Mouse (Mus musculus): ENCODE results near the gene Catip.
"Not testable (repeated sequence)": the region's sequence is repeated elsewhere in the genome, so short reads cannot be mapped to it uniquely, and the experiment has no call there.

Gene Catip

GRCm38 (mm10) chr1:74361812-74362211 is at the start of gene Catip:
Gene Catip (plus strand): TSS chr1:74362108.
- peak; percentile 75 for DNase-seq (ENCODE audit: low spot score)

GRCm38 (mm10) chr1:74313049-74313692 is 48.7 kb upstream of the Catip start:
- no peak for DNase-seq (ENCODE audit: low spot score)

GRCm38 (mm10) chr1:74314796-74315195 is 47.1 kb upstream of the Catip start:
- no peak for DNase-seq (ENCODE audit: low spot score)

- DNase-seq (ENCODE audit: low spot score) = no peak
Observed at GRCm38 (mm10) chr1:74316114-74316827, 45.6 kb upstream of the Catip start.

GRCm38 (mm10) chr1:74318711-74319110 is 43.2 kb upstream of the Catip start:
- DNase-seq (ENCODE audit: low spot score) = no peak

GRCm38 (mm10) chr1:74321396-74321795 is 40.5 kb upstream of the Catip start:
- DNase-seq (ENCODE audit: low spot score) = no peak

GRCm38 (mm10) chr1:74326916-74327315 is 35.0 kb upstream of the Catip start:
- DNase-seq (ENCODE audit: low spot score) = not testable (repeated sequence)

- DNase-seq (ENCODE audit: low spot score) = no peak
Observed at GRCm38 (mm10) chr1:74329899-74330431, 31.9 kb upstream of the Catip start.

GRCm38 (mm10) chr1:74331046-74331681 is 30.7 kb upstream of the Catip start:
- DNase-seq (ENCODE audit: low spot score) = no peak

GRCm38 (mm10) chr1:74332241-74332763 is 29.6 kb upstream of the Catip start:
- DNase-seq (ENCODE audit: low spot score) = peak; percentile 97

GRCm38 (mm10) chr1:74332930-74333329 is 29.0 kb upstream of the Catip start:
- no peak for DNase-seq (ENCODE audit: low spot score)

GRCm38 (mm10) chr1:74334607-74335006 is 27.3 kb upstream of the Catip start:
- DNase-seq (ENCODE audit: low spot score) = no peak

GRCm38 (mm10) chr1:74335033-74335432 is 26.9 kb upstream of the Catip start:
- no peak for DNase-seq (ENCODE audit: low spot score)

- DNase-seq (ENCODE audit: low spot score) = no peak
Observed at GRCm38 (mm10) chr1:74335436-74336170, 26.3 kb upstream of the Catip start.

GRCm38 (mm10) chr1:74337241-74337771 is 24.6 kb upstream of the Catip start:
- no peak for DNase-seq (ENCODE audit: low spot score)

GRCm38 (mm10) chr1:74338013-74338412 is 23.9 kb upstream of the Catip start:
- DNase-seq (ENCODE audit: low spot score) = no peak

GRCm38 (mm10) chr1:74338626-74339025 is 23.3 kb upstream of the Catip start:
- DNase-seq (ENCODE audit: low spot score) = no peak

- DNase-seq (ENCODE audit: low spot score) = no peak
Observed at GRCm38 (mm10) chr1:74339917-74340316, 22.0 kb upstream of the Catip start.

- peak; percentile 78 for DNase-seq (ENCODE audit: low spot score)
Observed at GRCm38 (mm10) chr1:74340361-74340764, 21.5 kb upstream of the Catip start.

- DNase-seq (ENCODE audit: low spot score) = not testable (repeated sequence)
Observed at GRCm38 (mm10) chr1:74340992-74341391, 20.9 kb upstream of the Catip start.

GRCm38 (mm10) chr1:74341898-74342297 is 20.0 kb upstream of the Catip start:
- no peak for DNase-seq (ENCODE audit: low spot score)

- DNase-seq (ENCODE audit: low spot score) = no peak
Observed at GRCm38 (mm10) chr1:74342308-74342707, 19.6 kb upstream of the Catip start.
